Mouse (Mus musculus) hindbrain, embryonic 15.5 days (tissue): Measurements from ENCODE around the gene Ticrr. TPM values are rescaled to one million over a fixed set of nuclear protein-coding genes. Genes with fewer than 3 reads are reported as not detected.

Experiments
- ATAC-seq: fragments of 200-750 bp; cut with Nextera tagmentation; 2 replicates; pipeline ENCODE4 v1.8.0; 2017; ENCODE audit warnings: low read depth, moderate number of reproducible peaks, moderate TSS enrichment; ENCODE audit not compliant: low FRiP score
- H3K27ac ChIP-seq: fragments of 300-500 bp; sonication (generic); replicated peaks from 2 replicates; pipeline ENCODE4 v1.5.1; 2015; ENCODE audit warnings: mild to moderate bottlenecking, inconsistent platforms
- H3K27me3 ChIP-seq: fragments of 300-500 bp; sonication (generic); 2 replicates; pipeline ENCODE4 v1.6.1; 2015; ENCODE audit warnings: control low read depth, inconsistent platforms
- H3K36me3 ChIP-seq: fragments of 300-500 bp; sonication (generic); 2 replicates; pipeline ENCODE4 v1.6.1; 2015; ENCODE audit warnings: control low read depth, inconsistent platforms
- H3K4me1 ChIP-seq: fragments of 300-500 bp; sonication (generic); replicated peaks from 2 replicates; pipeline ENCODE4 v1.6.1; 2015; ENCODE audit warnings: control low read depth, inconsistent platforms
- H3K4me2 ChIP-seq: fragments of 300-500 bp; sonication (generic); 2 replicates; pipeline ENCODE4 v1.6.1; 2015; ENCODE audit warnings: moderate library complexity, mild to moderate bottlenecking, inconsistent platforms
- H3K4me3 ChIP-seq: fragments of 300-500 bp; sonication (generic); 2 replicates; pipeline ENCODE4 v1.5.1; 2015; ENCODE audit warnings: mild to moderate bottlenecking, inconsistent platforms
- H3K9ac ChIP-seq: fragments of 300-500 bp; sonication (generic); 2 replicates; pipeline ENCODE4 v1.6.1; 2015; ENCODE audit warnings: inconsistent platforms
- H3K9me3 ChIP-seq: fragments of 300-500 bp; sonication (generic); 2 replicates; pipeline ENCODE4 v1.6.1; 2016; ENCODE audit warnings: control low read depth, inconsistent platforms
- WGBS: fragments of 180-500 bp; shearing (Covaris S2); methylation state at CpG from one replicate; pipeline ENCODE4 v1.1.7; 2015; 5-methylcytosine and 5-hydroxymethylcytosine counted together
- polyA plus RNA-seq: library from polyadenylated mRNA; unstranded; fragments of >200 nt; fragmentation: Nextera tagmentation; extraction: Ambion mirVana; gene quantifications from 2 replicates; pipeline ENCODE4 v1.2.1, GENCODE M21; 2015

Gene Ticrr
- polyA plus RNA-seq = 2.5 and 3.1 TPM in 2 replicates

DNA sequence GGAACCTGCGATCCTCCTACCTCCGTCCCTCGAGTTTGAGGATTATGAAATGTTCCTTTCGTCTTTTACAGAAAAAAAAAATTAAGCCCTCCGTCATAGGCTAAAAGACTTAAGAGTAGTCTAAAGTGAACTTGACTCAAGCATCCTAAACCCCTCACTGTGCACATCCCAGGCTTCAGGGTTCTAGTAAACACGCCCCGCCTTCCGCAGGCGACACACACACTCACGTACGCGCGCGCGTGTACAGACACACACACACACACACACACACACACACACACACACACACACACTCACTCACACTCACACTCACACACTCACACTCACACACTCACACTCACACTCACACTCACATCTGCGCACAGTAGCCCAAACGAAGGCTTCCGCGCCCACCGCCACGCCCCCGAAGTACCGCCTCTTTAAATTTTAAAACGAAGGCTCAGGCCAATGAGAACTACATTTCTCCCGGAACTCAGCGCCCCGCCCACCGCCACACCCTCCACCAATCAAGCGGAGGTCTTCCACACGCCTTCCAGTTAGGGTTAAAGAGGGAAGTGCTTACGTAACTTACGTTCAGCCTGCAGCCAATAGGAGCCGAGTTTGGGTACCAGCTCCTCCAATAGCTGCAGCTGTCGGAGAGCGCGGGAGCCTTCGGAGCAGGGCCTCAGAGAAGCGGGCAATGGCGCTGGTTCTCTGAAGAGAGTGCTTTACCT, at the start of gene Ticrr:
Ticrr (plus strand) TSS at position 619 of the 713 bp plus-strand sequence.
- ATAC-seq = peak; percentile 100
- no peaks in the 10 kb centered on the region for H3K36me3 ChIP-seq
- H3K9ac ChIP-seq = peak within 1 kb of the TSS; percentile 55
- H3K9me3 ChIP-seq = no peaks in the 10 kb centered on the region
- H3K4me1 ChIP-seq = peaks cover 16% of the 10 kb centered on the region
- under 1% methylated on average over 39 of the region's 39 CpGs for WGBS
- H3K27me3 ChIP-seq = no peaks in the 10 kb centered on the region
- H3K4me2 ChIP-seq = peak within 1 kb of the TSS; percentile 100
- peak within 1 kb of the TSS; percentile 83 for H3K4me3 ChIP-seq
- H3K27ac ChIP-seq = no peak within 1 kb of the TSS

DNA sequence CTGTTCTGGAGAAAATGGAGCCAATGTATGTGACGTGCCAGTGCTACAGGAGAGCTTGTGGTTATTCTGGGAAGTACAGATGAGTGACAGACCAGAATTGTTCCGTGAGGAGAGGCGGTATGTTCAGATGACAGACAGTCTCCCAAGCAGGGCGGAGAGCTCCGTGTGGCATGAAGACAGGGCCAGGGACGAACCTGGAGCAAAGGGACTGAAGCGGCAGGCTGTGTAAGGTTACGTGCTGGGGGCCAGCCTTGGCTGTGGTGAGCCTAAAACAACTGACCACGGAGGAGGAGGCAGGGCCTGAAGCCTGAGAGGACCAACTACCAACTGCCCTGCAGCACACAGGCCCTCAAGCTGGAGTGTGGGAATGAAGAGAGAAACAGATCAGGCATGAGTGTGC, 48.1 kb upstream of the Ticrr start:
- H3K27me3 ChIP-seq = peaks cover 21% of the 10 kb centered on the region
- no peak overlapping the region for H3K4me2 ChIP-seq
- no peak overlapping the region for H3K4me3 ChIP-seq
- WGBS = 61% methylated on average over 9 of the region's 9 CpGs
- H3K9ac ChIP-seq = no peak overlapping the region
- H3K4me1 ChIP-seq = peaks cover 12% of the 10 kb centered on the region
- no peaks in the 10 kb centered on the region for H3K9me3 ChIP-seq
- peak overlapping the region; percentile 39; the same call in 1 of the 2 replicates for H3K27ac ChIP-seq
- H3K36me3 ChIP-seq = no peaks in the 10 kb centered on the region
- no peak for ATAC-seq

DNA sequence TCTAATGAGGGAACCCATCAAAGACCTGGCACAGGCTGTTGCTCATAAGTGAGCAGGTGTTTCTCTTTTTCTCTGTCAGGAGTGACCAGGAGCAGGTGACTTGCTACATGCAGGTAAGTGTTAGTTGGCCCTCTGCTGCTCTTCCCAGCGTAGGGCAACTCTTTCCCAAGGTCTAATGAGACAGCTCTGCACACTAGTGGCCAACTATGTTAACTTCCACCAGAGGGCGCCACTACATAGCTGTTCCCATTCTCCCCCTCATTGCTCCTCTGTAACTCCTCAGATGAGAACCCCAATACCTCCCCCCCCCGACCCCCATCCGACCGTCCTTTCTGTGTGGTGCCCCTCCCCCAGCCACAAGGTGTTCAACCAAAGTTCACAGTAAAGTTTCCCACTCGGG, 47.2 kb upstream of the Ticrr start:
- H3K36me3 ChIP-seq = no peaks in the 10 kb centered on the region
- peaks cover 29% of the 10 kb centered on the region for H3K27me3 ChIP-seq
- H3K4me1 ChIP-seq = peaks cover 7% of the 10 kb centered on the region
- no peak overlapping the region for H3K27ac ChIP-seq
- H3K4me3 ChIP-seq = no peak overlapping the region
- no peak overlapping the region for H3K4me2 ChIP-seq
- H3K9ac ChIP-seq = no peak overlapping the region
- no peak for ATAC-seq
- 9% methylated on average over 6 of the region's 6 CpGs for whole genome bisulfite sequencing
- H3K9me3 ChIP-seq = no peaks in the 10 kb centered on the region

DNA sequence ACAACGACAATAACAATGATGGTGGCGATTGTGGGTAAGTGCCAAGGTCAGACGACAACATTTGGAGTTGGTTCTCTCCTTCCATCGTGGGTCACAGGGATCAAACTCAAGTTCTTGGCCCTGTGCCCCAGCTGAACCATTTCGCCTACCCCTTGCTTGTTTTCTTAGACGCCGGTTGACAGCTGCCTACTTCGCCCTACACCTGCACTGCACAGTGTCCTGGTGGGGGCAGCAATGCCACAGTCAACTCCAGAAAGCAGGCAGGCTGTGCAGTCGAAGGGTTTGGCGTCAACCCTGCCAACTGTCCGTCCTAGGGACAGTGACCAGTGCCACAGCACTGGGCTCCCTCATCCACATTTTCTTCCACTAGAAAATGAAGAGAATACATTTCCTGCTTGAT, 46.7 kb upstream of the Ticrr start:
- Histone ChIP-seq H3K36me3 (no peaks in the 10 kb centered on the region), H3K4me2 (no peak overlapping the region), H3K27me3 (peaks cover 34% of the 10 kb centered on the region), H3K27ac (no peak overlapping the region), H3K9ac (no peak overlapping the region), H3K9me3 (no peaks in the 10 kb centered on the region), H3K4me3 (no peak overlapping the region), H3K4me1 (peaks cover 6% of the 10 kb centered on the region)
- ATAC-seq = no peak; the same call in 1 of the 2 replicates
- WGBS = 68% methylated on average over 11 of the region's 11 CpGs

DNA sequence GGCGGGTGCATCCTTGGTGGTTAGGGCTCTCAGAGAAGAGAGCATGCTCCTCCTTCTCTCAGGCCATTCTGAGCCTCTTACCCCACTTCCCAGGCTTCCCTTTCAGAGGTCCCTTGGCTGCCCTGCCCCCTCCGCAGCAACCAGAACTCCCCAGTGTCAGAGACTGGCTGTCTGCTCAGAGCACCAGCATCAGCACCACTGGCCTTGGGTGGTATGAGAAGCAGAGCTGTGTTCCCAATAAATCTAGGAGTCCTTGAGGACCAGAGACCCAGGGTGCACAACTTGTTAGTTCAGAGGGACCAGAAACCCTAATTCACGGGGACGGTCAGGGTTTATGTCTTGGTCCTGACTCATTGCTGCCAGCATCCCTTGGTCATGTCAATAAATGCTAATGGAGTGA, 45.0 kb upstream of the Ticrr start:
- H3K9ac ChIP-seq = no peak overlapping the region
- H3K4me2 ChIP-seq = no peak overlapping the region
- WGBS = 77% methylated on average over 4 of the region's 4 CpGs
- no peaks in the 10 kb centered on the region for H3K9me3 ChIP-seq
- H3K27me3 ChIP-seq = peaks cover 36% of the 10 kb centered on the region
- no peak for ATAC-seq
- peaks cover 3% of the 10 kb centered on the region; the same call in 1 of the 2 replicates for H3K4me1 ChIP-seq
- H3K4me3 ChIP-seq = no peak overlapping the region
- H3K27ac ChIP-seq = no peak overlapping the region
- H3K36me3 ChIP-seq = no peaks in the 10 kb centered on the region

DNA sequence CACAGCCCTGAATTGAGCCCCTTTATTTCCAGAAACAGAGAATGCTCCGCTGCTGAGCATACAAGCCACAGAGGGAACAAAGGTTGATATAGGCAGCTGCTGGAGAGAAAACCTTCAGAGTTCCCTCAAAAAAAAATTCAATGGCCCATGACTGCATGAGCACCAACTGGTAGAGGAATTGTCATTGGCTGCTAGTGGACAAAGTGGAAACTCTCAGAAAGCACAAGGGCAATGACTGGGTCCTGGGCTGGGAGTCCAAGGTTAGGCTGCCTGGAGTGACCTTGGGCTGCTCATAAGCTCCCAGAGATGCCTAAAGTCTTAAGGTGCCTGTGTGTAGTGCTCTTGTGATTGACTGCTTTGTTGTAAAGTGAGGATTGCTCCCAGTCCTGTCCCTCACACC, 44.1 kb upstream of the Ticrr start:
- Histone ChIP-seq H3K4me3 (no peak overlapping the region), H3K9ac (no peak overlapping the region), H3K27ac (no peak overlapping the region), H3K36me3 (no peaks in the 10 kb centered on the region), H3K4me1 (peaks cover 3% of the 10 kb centered on the region; the same call in 1 of the 2 replicates), H3K27me3 (peaks cover 36% of the 10 kb centered on the region), H3K4me2 (no peak overlapping the region), H3K9me3 (no peaks in the 10 kb centered on the region)
- WGBS = 71% methylated on average over 1 of the region's 1 CpGs
- no peak for ATAC-seq

DNA sequence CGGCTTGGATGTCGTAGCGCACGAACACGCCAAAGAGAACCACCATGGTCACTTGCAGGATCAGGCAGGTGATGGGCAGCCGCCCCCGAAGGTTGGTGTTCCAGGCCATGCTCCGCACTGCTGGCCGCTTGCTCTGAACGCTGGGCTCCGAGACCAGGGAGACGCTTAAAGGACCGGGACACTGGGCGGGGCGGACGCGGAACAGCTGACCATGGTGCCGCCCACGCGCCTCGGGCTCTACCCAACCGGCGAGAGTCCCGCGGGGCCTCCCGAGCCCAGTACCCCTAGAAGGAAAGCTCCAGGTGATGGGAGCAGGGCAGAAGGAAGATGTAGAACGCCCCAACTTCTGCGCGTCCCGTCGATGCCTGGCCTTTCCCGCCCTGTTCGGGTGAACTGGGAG, 42.6 kb upstream of the Ticrr start, which contains the start of gene Rhcg:
Rhcg (minus strand) TSS at position 240 of the 400 bp plus-strand sequence.
- Histone ChIP-seq H3K9ac (no peak within 1 kb of the TSS), H3K27me3 (peaks cover 36% of the 10 kb centered on the region), H3K9me3 (no peaks in the 10 kb centered on the region), H3K36me3 (no peaks in the 10 kb centered on the region), H3K4me1 (peaks cover 3% of the 10 kb centered on the region; the same call in 1 of the 2 replicates), H3K27ac (no peak within 1 kb of the TSS), H3K4me3 (peak within 1 kb of the TSS; percentile 26), H3K4me2 (peak within 1 kb of the TSS; percentile 50)
- WGBS = 10% methylated on average over 33 of the region's 33 CpGs
- no peak for ATAC-seq

DNA sequence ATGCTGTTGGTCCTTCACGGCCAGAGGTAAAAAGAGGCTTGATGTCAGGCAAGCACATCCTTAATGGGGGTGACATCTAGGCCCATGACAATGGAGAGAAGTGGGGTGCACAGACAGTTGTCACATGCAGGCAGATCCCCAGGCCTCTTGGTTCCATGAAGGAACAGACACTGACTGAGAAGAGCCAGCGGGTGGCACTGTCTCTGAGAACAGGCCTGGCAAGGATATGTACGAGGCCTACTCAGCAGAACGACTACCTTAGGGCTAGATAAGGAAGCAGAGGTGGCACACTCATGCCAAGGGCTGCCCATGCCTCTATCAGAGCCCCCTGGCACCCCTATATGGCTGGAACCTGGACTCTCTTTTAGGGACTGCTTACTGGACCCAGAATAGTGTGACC, 40.5 kb upstream of the Ticrr start:
- Histone ChIP-seq H3K36me3 (no peaks in the 10 kb centered on the region), H3K4me3 (no peak overlapping the region), H3K27ac (no peak overlapping the region), H3K4me1 (peaks cover 3% of the 10 kb centered on the region; the same call in 1 of the 2 replicates), H3K27me3 (peaks cover 36% of the 10 kb centered on the region), H3K4me2 (no peak overlapping the region), H3K9ac (no peak overlapping the region), H3K9me3 (no peaks in the 10 kb centered on the region)
- 66% methylated on average over 4 of the region's 4 CpGs for WGBS
- no peak for ATAC-seq

DNA sequence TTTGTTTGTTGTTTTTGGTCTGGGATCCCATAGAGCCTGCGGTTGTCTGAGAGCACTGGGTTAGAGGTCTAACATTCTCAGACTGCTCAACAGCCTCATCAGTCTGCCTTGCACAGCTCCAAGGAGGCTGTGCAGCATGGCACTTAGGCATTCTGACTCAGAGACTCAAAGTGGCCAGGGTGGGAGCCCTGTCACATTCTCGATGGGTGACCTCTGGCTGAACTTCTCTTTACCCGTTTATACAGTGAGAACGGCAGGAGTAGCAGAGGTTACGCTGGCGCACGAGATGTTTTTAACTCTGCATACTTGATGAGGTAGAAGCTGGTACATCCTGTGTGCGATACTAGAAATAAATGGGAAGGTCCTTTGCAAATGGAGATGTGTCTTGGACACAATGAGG, 36.9 kb upstream of the Ticrr start:
- Histone ChIP-seq H3K9me3 (no peaks in the 10 kb centered on the region), H3K4me3 (no peak overlapping the region), H3K4me1 (no peaks in the 10 kb centered on the region), H3K27ac (no peak overlapping the region), H3K9ac (no peak overlapping the region), H3K36me3 (no peaks in the 10 kb centered on the region), H3K27me3 (peaks cover 6% of the 10 kb centered on the region; the same call in 1 of the 2 replicates), H3K4me2 (no peak overlapping the region)
- ATAC-seq = no peak
- WGBS = 57% methylated on average over 8 of the region's 8 CpGs

DNA sequence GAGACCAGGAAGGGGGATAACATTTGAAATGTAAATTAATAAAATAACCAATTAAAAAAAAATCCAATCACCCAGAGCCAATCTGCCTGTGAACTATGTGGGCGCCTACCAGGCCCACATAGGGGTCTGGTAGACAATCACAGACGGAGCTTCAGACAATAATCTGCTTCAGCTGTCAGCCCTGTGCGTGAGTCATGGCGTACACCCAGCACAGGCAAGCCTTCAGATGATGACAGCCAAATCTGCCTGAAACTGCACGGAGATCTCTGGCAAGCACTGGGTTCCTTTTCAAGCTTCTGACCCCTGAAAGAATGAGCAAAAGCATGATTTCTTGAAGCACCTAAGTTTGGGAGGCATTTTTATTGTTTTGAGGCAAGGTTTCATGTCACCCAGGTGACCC, 33.8 kb upstream of the Ticrr start:
- H3K9me3 ChIP-seq = no peaks in the 10 kb centered on the region
- no peak for ATAC-seq
- H3K27ac ChIP-seq = no peak overlapping the region
- no peak overlapping the region for H3K4me2 ChIP-seq
- WGBS = 74% methylated on average over 5 of the region's 5 CpGs
- H3K27me3 ChIP-seq = no peaks in the 10 kb centered on the region
- H3K4me3 ChIP-seq = no peak overlapping the region
- H3K4me1 ChIP-seq = no peaks in the 10 kb centered on the region
- H3K36me3 ChIP-seq = no peaks in the 10 kb centered on the region
- no peak overlapping the region for H3K9ac ChIP-seq

DNA sequence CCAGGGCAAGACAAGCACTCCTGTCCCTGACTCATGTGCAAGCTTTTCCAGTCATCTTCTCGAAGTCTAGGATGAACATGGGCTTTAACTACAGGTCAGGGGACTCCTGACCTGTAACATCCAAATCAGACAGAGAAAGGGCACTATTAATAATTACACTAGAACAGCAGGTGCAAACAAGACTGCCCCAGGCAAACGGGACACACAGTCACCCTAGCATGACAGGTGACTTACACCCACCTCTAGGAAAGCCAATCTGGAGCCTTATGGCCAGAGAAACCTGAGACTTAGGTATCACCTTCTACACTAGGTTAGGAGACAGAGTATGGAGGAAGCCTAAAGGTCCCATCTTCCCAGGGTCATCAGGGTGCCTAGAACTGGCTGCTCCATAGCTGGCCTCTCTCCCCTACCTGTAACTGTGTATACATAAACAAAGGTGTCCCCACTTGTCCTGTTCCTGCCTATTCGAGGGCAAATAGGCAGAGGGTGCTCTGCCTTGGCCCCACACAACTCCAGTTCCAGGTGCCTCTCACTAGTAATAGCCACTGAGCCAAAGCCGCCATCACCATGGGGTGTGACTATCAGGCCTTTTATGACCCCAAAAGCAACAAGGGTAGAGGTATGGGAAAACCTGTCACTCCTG, 31.6 kb upstream of the Ticrr start:
- Histone ChIP-seq H3K9me3 (no peaks in the 10 kb centered on the region), H3K27ac (no peak overlapping the region)
- 76% methylated on average over 4 of the region's 4 CpGs for WGBS

DNA sequence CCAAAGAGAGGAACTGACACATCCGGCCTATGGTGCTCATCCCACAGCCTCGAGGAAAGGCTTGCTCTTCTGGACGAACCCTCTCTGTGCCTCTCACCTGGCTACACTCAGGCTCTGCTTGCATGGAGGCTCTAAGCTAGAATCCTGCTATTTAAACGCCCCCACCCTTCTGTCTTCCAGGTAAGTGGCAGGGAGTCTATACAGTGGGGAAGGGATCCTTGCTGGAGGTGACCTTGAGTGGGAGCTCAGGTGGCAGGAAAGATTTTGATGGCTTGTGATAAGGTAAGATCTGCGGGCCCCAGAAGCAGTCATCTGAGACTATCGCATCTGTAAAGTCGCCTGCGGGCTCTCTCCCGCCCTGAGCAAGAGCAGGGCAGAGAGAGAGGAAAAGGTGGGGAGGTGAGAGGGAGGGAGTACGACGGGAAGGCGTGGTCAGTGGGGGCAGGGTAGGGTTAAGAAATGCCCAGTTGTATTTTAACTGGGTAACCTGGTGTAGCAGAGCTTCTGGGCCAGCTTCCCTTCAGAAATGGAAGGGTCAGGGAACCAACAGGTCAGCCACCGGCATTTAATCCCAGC, 28.1 kb upstream of the Ticrr start:
- Histone ChIP-seq H3K4me2 (no peak overlapping the region), H3K36me3 (no peaks in the 10 kb centered on the region), H3K4me3 (no peak overlapping the region), H3K27ac (no peak overlapping the region), H3K9me3 (no peaks in the 10 kb centered on the region), H3K27me3 (no peaks in the 10 kb centered on the region), H3K9ac (no peak overlapping the region), H3K4me1 (no peaks in the 10 kb centered on the region)
- 22% methylated on average over 13 of the region's 13 CpGs for WGBS
- no peak for ATAC-seq

More for the DNA sequence above, 31.6 kb upstream of the Ticrr start:
- no peak for ATAC-seq
- Histone ChIP-seq H3K4me1 (no peaks in the 10 kb centered on the region), H3K36me3 (no peaks in the 10 kb centered on the region), H3K4me3 (no peak overlapping the region), H3K9ac (no peak overlapping the region), H3K27me3 (no peaks in the 10 kb centered on the region), H3K4me2 (no peak overlapping the region)
